Mouse (Mus musculus) hindbrain, embryonic 13.5 days (tissue): ENCODE data around the gene Zwilch. TPM values are rescaled to one million over a fixed set of nuclear protein-coding genes. Genes with fewer than 3 reads are reported as not detected.

Source experiments
- ATAC-seq: fragments of 200-750 bp; cut with Nextera tagmentation; 2 replicates; pipeline ENCODE4 v1.8.0; 2017; ENCODE audit warnings: moderate TSS enrichment; ENCODE audit not compliant: low FRiP score
- H3K27ac ChIP-seq: fragments of 300-500 bp; sonication (generic); 2 replicates; pipeline ENCODE4 v1.5.1; 2015; ENCODE audit warnings: inconsistent platforms, mild to moderate bottlenecking, moderate library complexity
- H3K27me3 ChIP-seq: fragments of 300-500 bp; sonication (generic); 2 replicates; pipeline ENCODE4 v1.6.1; 2015; ENCODE audit warnings: mild to moderate bottlenecking, inconsistent platforms
- H3K36me3 ChIP-seq: fragments of 300-500 bp; sonication (generic); 2 replicates; pipeline ENCODE4 v1.6.1; 2015; ENCODE audit warnings: mild to moderate bottlenecking, inconsistent platforms
- H3K4me1 ChIP-seq: fragments of 300-500 bp; sonication (generic); replicated peaks from 2 replicates; pipeline ENCODE4 v1.6.1; 2015; ENCODE audit warnings: inconsistent platforms
- H3K4me2 ChIP-seq: fragments of 300-500 bp; sonication (generic); 2 replicates; pipeline ENCODE4 v1.6.1; 2015; ENCODE audit warnings: inconsistent platforms, mild to moderate bottlenecking, moderate library complexity
- H3K4me3 ChIP-seq: fragments of 300-500 bp; sonication (generic); 2 replicates; pipeline ENCODE4 v1.5.1; 2015; ENCODE audit warnings: mild to moderate bottlenecking, inconsistent platforms
- H3K9ac ChIP-seq: fragments of 300-500 bp; sonication (generic); 2 replicates; pipeline ENCODE4 v1.6.1; 2015; ENCODE audit warnings: mild to moderate bottlenecking, inconsistent platforms
- H3K9me3 ChIP-seq: fragments of 300-500 bp; sonication (generic); 2 replicates; pipeline ENCODE4 v1.6.1; 2016; ENCODE audit warnings: inconsistent platforms
- WGBS: fragments of 180-500 bp; shearing (Covaris S2); methylation state at CpG from one replicate; pipeline ENCODE4 v1.1.7; 2015; 5-methylcytosine and 5-hydroxymethylcytosine counted together
- polyA plus RNA-seq: library from polyadenylated mRNA; unstranded; fragments of >200 nt; fragmentation: Nextera tagmentation; extraction: Ambion mirVana; gene quantifications from 2 replicates; pipeline ENCODE4 v1.2.1, GENCODE M21; 2015

The Zwilch gene
- 6.5 and 7.3 TPM in 2 replicates for polyA plus RNA-seq

GRCm38 (mm10) chr9:64172816-64173665 lies at the start of gene Zwilch, which contains the start of gene Rpl4:
Zwilch (minus strand) TSS chr9:64173104.
Rpl4 (plus strand) TSS chr9:64173375.
- WGBS: under 1% methylated on average over 42 of the region's 42 CpGs

GRCm38 (mm10) chr9:64222098-64222497 lies 49.2 kb upstream of the Zwilch start:
- H3K27me3 ChIP-seq: no peaks in the 10 kb centered on the region
- H3K4me2 ChIP-seq: no peak overlapping the region
- no peaks in the 10 kb centered on the region; the same call in 1 of the 2 replicates for H3K36me3 ChIP-seq
- 69% methylated on average over 2 of the region's 2 CpGs for WGBS
- H3K4me3 ChIP-seq: no peak overlapping the region
- H3K9me3 ChIP-seq: no peaks in the 10 kb centered on the region
- no peak for ATAC-seq
- H3K27ac ChIP-seq: no peak overlapping the region
- no peaks in the 10 kb centered on the region for H3K4me1 ChIP-seq
- H3K9ac ChIP-seq: no peak overlapping the region

More at GRCm38 (mm10) chr9:64172816-64173665, at the start of gene Zwilch, which contains the start of gene Rpl4:
- Histone ChIP-seq H3K27me3 (no peaks in the 10 kb centered on the region), H3K4me1 (peaks cover 25% of the 10 kb centered on the region), H3K36me3 (peaks cover 33% of the 10 kb centered on the region), H3K4me2 (peak within 1 kb of the TSS; percentile 83), H3K4me3 (peak within 1 kb of the TSS; percentile 93), H3K9ac (peak within 1 kb of the TSS; percentile 88), H3K27ac (peak within 1 kb of the TSS; percentile 85), H3K9me3 (no peaks in the 10 kb centered on the region)
- peak; percentile 92 for ATAC-seq

- no peak for ATAC-seq
- Histone ChIP-seq H3K4me3 (no peak overlapping the region), H3K9me3 (no peaks in the 10 kb centered on the region), H3K27me3 (no peaks in the 10 kb centered on the region), H3K27ac (no peak overlapping the region), H3K9ac (no peak overlapping the region), H3K36me3 (no peaks in the 10 kb centered on the region; the same call in 1 of the 2 replicates), H3K4me1 (no peaks in the 10 kb centered on the region), H3K4me2 (no peak overlapping the region)
- 93% methylated on average over 4 of the region's 4 CpGs for WGBS
Observed at GRCm38 (mm10) chr9:64221480-64221879, 48.6 kb upstream of the Zwilch start.

- Histone ChIP-seq H3K4me3 (no peak overlapping the region), H3K4me2 (no peak overlapping the region), H3K9ac (no peak overlapping the region), H3K27ac (no peak overlapping the region), H3K4me1 (no peaks in the 10 kb centered on the region), H3K36me3 (no peaks in the 10 kb centered on the region; the same call in 1 of the 2 replicates), H3K9me3 (no peaks in the 10 kb centered on the region), H3K27me3 (no peaks in the 10 kb centered on the region)
- 33% methylated on average over 1 of the region's 1 CpGs for WGBS
- ATAC-seq: no peak
Observed at GRCm38 (mm10) chr9:64220603-64221002, 47.7 kb upstream of the Zwilch start.

GRCm38 (mm10) chr9:64219772-64220420 lies 47.0 kb upstream of the Zwilch start:
- H3K4me2 ChIP-seq: no peak overlapping the region
- no peak for ATAC-seq
- no peaks in the 10 kb centered on the region for H3K9me3 ChIP-seq
- H3K9ac ChIP-seq: no peak overlapping the region
- H3K27me3 ChIP-seq: no peaks in the 10 kb centered on the region
- H3K27ac ChIP-seq: no peak overlapping the region
- H3K4me3 ChIP-seq: no peak overlapping the region
- WGBS: 91% methylated on average over 10 of the region's 10 CpGs
- H3K4me1 ChIP-seq: no peaks in the 10 kb centered on the region
- no peaks in the 10 kb centered on the region; the same call in 1 of the 2 replicates for H3K36me3 ChIP-seq

GRCm38 (mm10) chr9:64219305-64219704 lies 46.4 kb upstream of the Zwilch start:
- no peak overlapping the region for H3K27ac ChIP-seq
- H3K4me3 ChIP-seq: no peak overlapping the region
- H3K36me3 ChIP-seq: no peaks in the 10 kb centered on the region
- H3K9me3 ChIP-seq: no peaks in the 10 kb centered on the region
- WGBS: 73% methylated on average over 1 of the region's 1 CpGs
- no peaks in the 10 kb centered on the region for H3K4me1 ChIP-seq
- H3K27me3 ChIP-seq: no peaks in the 10 kb centered on the region
- H3K4me2 ChIP-seq: no peak overlapping the region
- ATAC-seq: no peak
- no peak overlapping the region for H3K9ac ChIP-seq

GRCm38 (mm10) chr9:64217887-64218286 lies 45.0 kb upstream of the Zwilch start:
- no peak overlapping the region for H3K9ac ChIP-seq
- no peak for ATAC-seq
- no peak overlapping the region for H3K27ac ChIP-seq
- H3K9me3 ChIP-seq: no peaks in the 10 kb centered on the region
- H3K4me3 ChIP-seq: no peak overlapping the region
- no peaks in the 10 kb centered on the region for H3K36me3 ChIP-seq
- no peak overlapping the region for H3K4me2 ChIP-seq
- no peaks in the 10 kb centered on the region for H3K4me1 ChIP-seq
- H3K27me3 ChIP-seq: no peaks in the 10 kb centered on the region

GRCm38 (mm10) chr9:64216641-64217040 lies 43.7 kb upstream of the Zwilch start:
- Histone ChIP-seq H3K4me3 (no peak overlapping the region), H3K4me1 (no peaks in the 10 kb centered on the region), H3K36me3 (0 out of 2 replicates have a peak, but pooled peaks cover 4% of the 10 kb centered on the region), H3K27me3 (no peaks in the 10 kb centered on the region), H3K9ac (no peak overlapping the region), H3K27ac (no peak overlapping the region), H3K9me3 (no peaks in the 10 kb centered on the region), H3K4me2 (no peak overlapping the region)
- WGBS: 100% methylated on average over 2 of the region's 2 CpGs
- ATAC-seq: no peak

GRCm38 (mm10) chr9:64216090-64216489 lies 43.2 kb upstream of the Zwilch start:
- WGBS: 85% methylated on average over 4 of the region's 4 CpGs
- no peak for ATAC-seq
- no peaks in the 10 kb centered on the region for H3K9me3 ChIP-seq
- no peak overlapping the region for H3K9ac ChIP-seq
- H3K36me3 ChIP-seq: peaks cover 8% of the 10 kb centered on the region; the same call in 1 of the 2 replicates
- H3K27ac ChIP-seq: no peak overlapping the region
- H3K4me2 ChIP-seq: no peak overlapping the region
- no peaks in the 10 kb centered on the region for H3K27me3 ChIP-seq
- H3K4me1 ChIP-seq: no peaks in the 10 kb centered on the region
- no peak overlapping the region for H3K4me3 ChIP-seq

- no peaks in the 10 kb centered on the region for H3K9me3 ChIP-seq
Observed at GRCm38 (mm10) chr9:64214452-64214851, 41.5 kb upstream of the Zwilch start.

GRCm38 (mm10) chr9:64207509-64208084 lies 34.7 kb upstream of the Zwilch start:
- WGBS: 77% methylated on average over 3 of the region's 3 CpGs
- Histone ChIP-seq H3K4me2 (no peak overlapping the region), H3K27ac (no peak overlapping the region), H3K9ac (no peak overlapping the region), H3K4me1 (no peaks in the 10 kb centered on the region), H3K27me3 (no peaks in the 10 kb centered on the region), H3K4me3 (no peak overlapping the region), H3K9me3 (no peaks in the 10 kb centered on the region), H3K36me3 (peaks cover 35% of the 10 kb centered on the region)
- ATAC-seq: no peak

More at GRCm38 (mm10) chr9:64214452-64214851, 41.5 kb upstream of the Zwilch start:
- no peak overlapping the region for H3K27ac ChIP-seq
- no peak overlapping the region for H3K9ac ChIP-seq
- no peaks in the 10 kb centered on the region for H3K27me3 ChIP-seq
- ATAC-seq: no peak
- peaks cover 17% of the 10 kb centered on the region for H3K36me3 ChIP-seq
- no peak overlapping the region for H3K4me3 ChIP-seq
- H3K4me1 ChIP-seq: no peaks in the 10 kb centered on the region
- H3K4me2 ChIP-seq: no peak overlapping the region
- 90% methylated on average over 17 of the region's 17 CpGs for WGBS

- no peaks in the 10 kb centered on the region for H3K4me1 ChIP-seq
- H3K9ac ChIP-seq: no peak overlapping the region
- no peaks in the 10 kb centered on the region for H3K27me3 ChIP-seq
- no peak overlapping the region for H3K4me2 ChIP-seq
- no peak for ATAC-seq
- H3K9me3 ChIP-seq: no peaks in the 10 kb centered on the region
- peaks cover 25% of the 10 kb centered on the region for H3K36me3 ChIP-seq
- H3K4me3 ChIP-seq: no peak overlapping the region
- no peak overlapping the region for H3K27ac ChIP-seq
Observed at GRCm38 (mm10) chr9:64202866-64203265, 30.0 kb upstream of the Zwilch start.
